Mouse (Mus musculus): ENCODE measurements around the gene Ttc28. TPM values are rescaled to one million over a fixed set of nuclear protein-coding genes. Genes with fewer than 3 reads are reported as not detected.

Ttc28 gene
- total RNA-seq, 2 experiments from 2014 or later = 9.3 to 9.8 TPM

- DNase-seq (ENCODE audit: low spot score in 2 of 2) = no peak
Measured at GRCm38 (mm10) chr5:111155271-111155670, 275.7 kb downstream of the Ttc28 start.

GRCm38 (mm10) chr5:111155928-111156327, 276.3 kb downstream of the Ttc28 start:
- DNase-seq (ENCODE audit: low spot score in 2 of 2) = no peak

- DNase-seq (ENCODE audit: low spot score in 2 of 2) = no peak
Measured at GRCm38 (mm10) chr5:111158266-111158665, 278.7 kb downstream of the Ttc28 start.

GRCm38 (mm10) chr5:111159628-111160321, 280.2 kb downstream of the Ttc28 start:
- DNase-seq (ENCODE audit: low spot score in 2 of 2) = no peak

- DNase-seq (ENCODE audit: low spot score in 2 of 2) = no peak
Measured at GRCm38 (mm10) chr5:111161146-111161930, 281.7 kb downstream of the Ttc28 start.

GRCm38 (mm10) chr5:111162857-111163256, 283.3 kb downstream of the Ttc28 start:
- no peak for DNase-seq (ENCODE audit: low spot score in 2 of 2)

- DNase-seq (ENCODE audit: low spot score in 2 of 2) = no peak
Measured at GRCm38 (mm10) chr5:111163377-111163776, 283.8 kb downstream of the Ttc28 start.

- no peak for DNase-seq (ENCODE audit: low spot score in 2 of 2)
Measured at GRCm38 (mm10) chr5:111164348-111164920, 284.8 kb downstream of the Ttc28 start.

- DNase-seq (ENCODE audit: low spot score in 2 of 2) = no peak
Measured at GRCm38 (mm10) chr5:111170383-111170782, 290.8 kb downstream of the Ttc28 start.

GRCm38 (mm10) chr5:111175410-111175809, 295.8 kb downstream of the Ttc28 start:
- DNase-seq (ENCODE audit: low spot score in 2 of 2) = no peak

- no peak for DNase-seq (ENCODE audit: low spot score in 2 of 2)
Measured at GRCm38 (mm10) chr5:111175842-111176241, 296.2 kb downstream of the Ttc28 start.

GRCm38 (mm10) chr5:111176441-111176840, 296.8 kb downstream of the Ttc28 start:
- no peak for DNase-seq (ENCODE audit: low spot score in 2 of 2)

GRCm38 (mm10) chr5:111178324-111179076, 298.9 kb downstream of the Ttc28 start:
- DNase-seq (ENCODE audit: low spot score in 2 of 2) = no peak

GRCm38 (mm10) chr5:111179651-111180050, 300.0 kb downstream of the Ttc28 start:
- DNase-seq (ENCODE audit: low spot score in 2 of 2) = no peak

GRCm38 (mm10) chr5:111180091-111181053, 300.8 kb downstream of the Ttc28 start:
- no peak for DNase-seq (ENCODE audit: low spot score in 2 of 2)

GRCm38 (mm10) chr5:111181204-111181912, 301.8 kb downstream of the Ttc28 start:
- no peak for DNase-seq (ENCODE audit: low spot score in 2 of 2)

GRCm38 (mm10) chr5:111186600-111186999, 307.0 kb downstream of the Ttc28 start:
- DNase-seq (ENCODE audit: low spot score in 2 of 2) = no peak

GRCm38 (mm10) chr5:111191972-111192371, 312.4 kb downstream of the Ttc28 start:
- DNase-seq (ENCODE audit: low spot score in 2 of 2) = no peak

- no peak for DNase-seq (ENCODE audit: low spot score in 2 of 2)
Measured at GRCm38 (mm10) chr5:111194829-111195228, 315.2 kb downstream of the Ttc28 start.

Data from left cerebral cortex, adult 18-20 months (tissue).